Mouse (Mus musculus): Measurements from ENCODE around the gene Zfp651. TPM values are rescaled to one million over a fixed set of nuclear protein-coding genes. Genes with fewer than 3 reads are reported as not detected.

The Zfp651 gene
- polyA plus RNA-seq, 1 experiment from 2014 or later, result 14.9 TPM

- H3K4me1 ChIP-seq (replicated peaks), result peaks cover 10% of the 10 kb centered on the region; the same call in 1 of the 2 replicates
- H3K27ac ChIP-seq (ENCODE audit: poor library complexity, severe bottlenecking), result no peak overlapping the region
- no peak for ATAC-seq (ENCODE audit: insufficient number of reproducible peaks, low FRiP score)
- 79% methylated on average over 8 of the region's 8 CpGs for WGBS
- no peaks in the 10 kb centered on the region for H3K9me3 ChIP-seq (replicated peaks)
- no peak overlapping the region for H3K4me3 ChIP-seq
- H3K4me2 ChIP-seq, result no peak overlapping the region
- no peak overlapping the region for H3K9ac ChIP-seq
- peaks cover 81% of the 10 kb centered on the region for H3K36me3 ChIP-seq
- no peaks in the 10 kb centered on the region for H3K27me3 ChIP-seq (replicated peaks)
Observed at GRCm38 (mm10) chr9:121744051-121744450, 15.1 kb upstream of the Zfp651 start.

GRCm38 (mm10) chr9:121752774-121753173, 6.4 kb upstream of the Zfp651 start:
- no peak for ATAC-seq (ENCODE audit: insufficient number of reproducible peaks, low FRiP score)
- no peak overlapping the region for H3K4me3 ChIP-seq
- H3K9ac ChIP-seq, result no peak overlapping the region
- H3K9me3 ChIP-seq (replicated peaks), result no peaks in the 10 kb centered on the region
- H3K4me1 ChIP-seq (replicated peaks), result peaks cover 11% of the 10 kb centered on the region; the same call in 1 of the 2 replicates
- H3K27ac ChIP-seq (ENCODE audit: poor library complexity, severe bottlenecking), result no peak overlapping the region
- H3K36me3 ChIP-seq, result peaks cover 82% of the 10 kb centered on the region
- H3K27me3 ChIP-seq (replicated peaks), result no peaks in the 10 kb centered on the region
- H3K4me2 ChIP-seq, result no peak overlapping the region
- WGBS, result 95% methylated on average over 9 of the region's 9 CpGs

DNA sequence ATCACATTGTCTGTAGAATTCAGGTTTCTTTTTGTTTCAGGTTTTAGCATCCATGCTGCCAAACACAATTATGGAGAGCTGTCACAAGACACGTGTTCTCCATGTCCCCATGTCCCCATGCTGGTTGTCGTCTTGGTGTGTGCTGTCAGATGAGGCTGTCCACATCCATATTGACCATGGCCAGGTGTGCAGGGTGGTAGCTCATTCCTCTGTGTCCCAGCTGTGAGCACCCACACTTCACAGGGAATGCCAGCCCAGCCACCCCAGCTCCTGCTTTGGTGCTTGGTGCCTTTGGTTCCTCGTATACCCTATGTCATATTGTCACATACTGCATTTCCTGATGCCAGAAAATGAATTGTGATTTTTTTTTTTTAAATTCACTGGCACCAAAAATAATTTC, 4.5 kb upstream of the Zfp651 start:
- Histone ChIP-seq H3K36me3 (peaks cover 63% of the 10 kb centered on the region), H3K4me1 (replicated peaks) (peaks cover 16% of the 10 kb centered on the region), H3K4me2 (no peak overlapping the region), H3K27ac (ENCODE audit: poor library complexity, severe bottlenecking) (no peak overlapping the region), H3K27me3 (replicated peaks) (no peaks in the 10 kb centered on the region), H3K9me3 (replicated peaks) (no peaks in the 10 kb centered on the region), H3K4me3 (no peak overlapping the region), H3K9ac (no peak overlapping the region)
- ATAC-seq (ENCODE audit: insufficient number of reproducible peaks, low FRiP score), result no peak
- 93% methylated on average over 3 of the region's 3 CpGs for WGBS

DNA sequence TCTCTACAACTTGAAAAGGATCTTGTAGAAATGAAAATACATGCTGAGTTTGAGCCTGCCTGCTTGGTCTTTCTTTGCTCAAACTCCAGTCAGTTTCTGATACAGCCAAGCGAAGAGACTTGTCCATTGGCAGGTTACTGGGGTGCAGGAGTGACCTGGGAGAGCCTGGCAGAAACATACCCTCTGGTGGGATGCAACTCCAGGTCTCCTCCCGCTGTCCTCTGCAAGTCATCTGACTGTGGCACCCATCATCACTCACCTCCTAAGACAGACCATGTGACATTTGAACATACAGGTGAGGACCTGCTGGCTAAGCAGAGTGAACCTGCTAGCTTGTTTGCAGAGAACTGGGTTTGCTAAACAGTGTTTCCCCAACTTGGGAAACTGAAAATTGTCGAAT, 2.3 kb upstream of the Zfp651 start:
- Histone ChIP-seq H3K4me2 (no peak overlapping the region), H3K9ac (no peak overlapping the region), H3K27me3 (replicated peaks) (no peaks in the 10 kb centered on the region), H3K4me1 (replicated peaks) (peaks cover 30% of the 10 kb centered on the region), H3K9me3 (replicated peaks) (no peaks in the 10 kb centered on the region), H3K4me3 (no peak overlapping the region), H3K36me3 (peaks cover 42% of the 10 kb centered on the region), H3K27ac (ENCODE audit: poor library complexity, severe bottlenecking) (no peak overlapping the region)
- WGBS, result 79% methylated on average over 3 of the region's 3 CpGs
- no peak for ATAC-seq (ENCODE audit: insufficient number of reproducible peaks, low FRiP score)

- Histone ChIP-seq H3K9me3 (replicated peaks) (no peaks in the 10 kb centered on the region), H3K36me3 (peaks cover 38% of the 10 kb centered on the region), H3K9ac (no peak overlapping the region), H3K4me2 (no peak overlapping the region), H3K27ac (ENCODE audit: poor library complexity, severe bottlenecking) (no peak overlapping the region), H3K4me1 (replicated peaks) (peaks cover 35% of the 10 kb centered on the region), H3K4me3 (no peak overlapping the region), H3K27me3 (replicated peaks) (no peaks in the 10 kb centered on the region)
- ATAC-seq (ENCODE audit: insufficient number of reproducible peaks, low FRiP score), result no peak
- 72% methylated on average over 3 of the region's 3 CpGs for WGBS
Observed at GRCm38 (mm10) chr9:121757432-121757831, 1.7 kb upstream of the Zfp651 start.

DNA sequence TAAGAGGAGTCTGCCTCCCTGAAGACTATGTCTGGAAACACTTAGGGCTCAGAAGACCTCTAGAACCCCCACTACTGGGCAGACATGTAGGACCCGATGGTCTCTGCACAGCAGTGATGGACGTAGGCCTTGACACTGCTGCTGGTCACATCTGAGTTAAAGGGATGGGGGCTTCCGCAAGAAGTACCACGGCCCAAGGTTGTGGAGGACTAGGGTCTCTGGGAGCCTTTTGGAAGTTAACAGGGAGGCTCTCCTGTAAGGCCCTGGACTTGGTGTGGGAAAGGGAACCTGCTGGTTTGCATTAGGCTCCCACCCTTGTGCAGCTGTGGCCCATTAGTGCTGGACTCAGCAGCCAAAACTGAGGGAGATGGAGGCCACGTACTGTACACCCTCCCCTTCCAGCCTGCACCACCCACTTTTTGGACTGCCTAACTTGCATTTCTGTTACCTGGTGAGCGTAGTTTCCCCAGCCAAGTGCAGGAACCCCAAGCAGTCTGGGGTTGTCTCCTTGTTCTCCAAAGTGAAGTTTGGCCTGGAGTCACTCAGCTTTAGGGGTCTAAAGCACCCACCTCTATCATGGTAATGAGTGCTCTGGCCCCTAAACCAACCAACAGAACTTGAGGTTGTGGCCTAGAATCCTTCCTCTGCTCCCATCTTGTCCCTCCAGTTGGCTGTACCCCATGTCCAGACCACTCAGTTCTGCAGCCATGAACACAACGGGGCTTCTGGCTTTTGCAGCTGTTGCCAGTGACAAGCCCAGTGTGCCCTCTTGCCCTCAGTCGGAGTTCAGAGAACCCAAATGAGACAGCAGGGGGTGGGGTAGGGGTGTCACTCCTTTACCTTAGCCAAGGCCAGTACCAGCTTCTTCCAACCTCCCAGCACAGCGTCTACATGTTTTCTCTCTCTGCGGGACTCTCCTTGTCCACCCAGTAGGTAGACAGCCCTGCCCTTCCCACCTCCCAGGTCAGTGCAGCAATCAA, 1.0 kb upstream of the Zfp651 start:
- Histone ChIP-seq H3K9me3 (replicated peaks) (no peaks in the 10 kb centered on the region), H3K9ac (peak overlapping the region; percentile 94), H3K27me3 (replicated peaks) (no peaks in the 10 kb centered on the region), H3K4me1 (replicated peaks) (peaks cover 35% of the 10 kb centered on the region), H3K27ac (ENCODE audit: poor library complexity, severe bottlenecking) (peak overlapping the region; percentile 95; the same call in 1 of the 2 replicates), H3K36me3 (peaks cover 39% of the 10 kb centered on the region), H3K4me2 (peak overlapping the region; percentile 85), H3K4me3 (peak overlapping the region; percentile 85)
- 52% methylated on average over 10 of the region's 10 CpGs for WGBS
- no peak for ATAC-seq (ENCODE audit: insufficient number of reproducible peaks, low FRiP score)

DNA sequence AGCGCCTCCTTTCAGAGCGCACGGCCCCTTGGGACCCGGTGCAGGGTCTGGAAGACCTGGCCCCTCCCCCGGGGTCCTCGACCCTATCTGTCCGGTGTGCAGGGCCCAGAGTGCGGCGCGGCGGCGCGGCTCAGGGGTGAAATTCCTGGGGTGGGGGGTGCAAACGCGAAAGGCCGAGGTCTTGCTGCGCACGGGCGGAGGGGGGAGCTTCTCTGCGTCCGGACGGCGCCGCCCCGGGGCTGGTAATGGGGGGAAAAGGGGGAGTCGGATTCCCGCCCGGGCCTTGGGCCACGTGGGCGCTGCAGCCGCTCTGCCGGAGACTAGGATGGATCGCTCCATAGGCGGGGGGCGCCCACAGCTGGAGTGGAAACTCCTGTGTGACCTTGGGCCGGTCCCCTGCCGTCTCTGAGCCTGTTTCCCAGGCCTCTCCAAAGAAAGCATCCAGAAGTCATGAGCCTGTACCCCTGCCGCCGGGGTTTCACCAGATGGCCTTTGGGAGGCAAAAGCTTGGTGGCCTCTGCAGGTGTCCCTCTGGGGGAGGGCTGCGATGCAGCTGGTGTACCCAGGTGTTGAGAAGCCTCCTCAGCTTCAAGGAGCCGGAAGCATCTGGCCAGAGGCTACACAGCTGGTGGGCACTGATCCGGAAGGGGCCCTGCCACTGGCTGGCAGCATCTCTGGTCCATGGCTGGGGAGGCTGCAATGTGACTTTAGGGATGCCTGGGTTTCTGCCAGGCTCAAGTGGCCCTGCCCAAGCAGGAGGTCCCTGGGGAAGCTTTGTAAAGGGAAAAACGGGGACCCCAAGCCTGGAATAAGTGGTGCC, 1.4 kb downstream of the Zfp651 start:
- ATAC-seq (ENCODE audit: insufficient number of reproducible peaks, low FRiP score), result peak; percentile 74
- WGBS, result 2% methylated on average over 40 of the region's 43 CpGs
- H3K36me3 ChIP-seq, result peaks cover 45% of the 10 kb centered on the region

GRCm38 (mm10) chr9:121761091-121761665, 2.0 kb downstream of the Zfp651 start:
- Histone ChIP-seq H3K9ac (peak overlapping the region; percentile 94), H3K36me3 (peaks cover 45% of the 10 kb centered on the region), H3K27ac (ENCODE audit: poor library complexity, severe bottlenecking) (peak overlapping the region; percentile 95; the same call in 1 of the 2 replicates)

More for the DNA sequence above, 1.4 kb downstream of the Zfp651 start:
- Histone ChIP-seq H3K27me3 (replicated peaks) (no peaks in the 10 kb centered on the region), H3K4me1 (replicated peaks) (peaks cover 35% of the 10 kb centered on the region), H3K9ac (peak overlapping the region; percentile 94), H3K4me2 (peak overlapping the region; percentile 85), H3K9me3 (replicated peaks) (no peaks in the 10 kb centered on the region), H3K27ac (ENCODE audit: poor library complexity, severe bottlenecking) (peak overlapping the region; percentile 95), H3K4me3 (peak overlapping the region; percentile 85)

GRCm38 (mm10) chr9:121761787-121762186, 2.7 kb downstream of the Zfp651 start:
- ATAC-seq (ENCODE audit: insufficient number of reproducible peaks, low FRiP score), result no peak
- H3K4me3 ChIP-seq, result no peak overlapping the region
- no peaks in the 10 kb centered on the region for H3K27me3 ChIP-seq (replicated peaks)
- WGBS, result 70% methylated on average over 8 of the region's 8 CpGs
- H3K4me2 ChIP-seq, result no peak overlapping the region
- H3K4me1 ChIP-seq (replicated peaks), result peaks cover 35% of the 10 kb centered on the region
- H3K36me3 ChIP-seq, result peaks cover 47% of the 10 kb centered on the region
- H3K9me3 ChIP-seq (replicated peaks), result no peaks in the 10 kb centered on the region
- H3K27ac ChIP-seq (ENCODE audit: poor library complexity, severe bottlenecking), result no peak overlapping the region
- H3K9ac ChIP-seq, result peak overlapping the region; percentile 44

More at GRCm38 (mm10) chr9:121761091-121761665, 2.0 kb downstream of the Zfp651 start:
- Histone ChIP-seq H3K4me2 (peak overlapping the region; percentile 85), H3K4me1 (replicated peaks) (peaks cover 35% of the 10 kb centered on the region), H3K9me3 (replicated peaks) (no peaks in the 10 kb centered on the region), H3K4me3 (peak overlapping the region; percentile 85), H3K27me3 (replicated peaks) (no peaks in the 10 kb centered on the region)
- WGBS, result 63% methylated on average over 10 of the region's 10 CpGs
- ATAC-seq (ENCODE audit: insufficient number of reproducible peaks, low FRiP score), result no peak

DNA sequence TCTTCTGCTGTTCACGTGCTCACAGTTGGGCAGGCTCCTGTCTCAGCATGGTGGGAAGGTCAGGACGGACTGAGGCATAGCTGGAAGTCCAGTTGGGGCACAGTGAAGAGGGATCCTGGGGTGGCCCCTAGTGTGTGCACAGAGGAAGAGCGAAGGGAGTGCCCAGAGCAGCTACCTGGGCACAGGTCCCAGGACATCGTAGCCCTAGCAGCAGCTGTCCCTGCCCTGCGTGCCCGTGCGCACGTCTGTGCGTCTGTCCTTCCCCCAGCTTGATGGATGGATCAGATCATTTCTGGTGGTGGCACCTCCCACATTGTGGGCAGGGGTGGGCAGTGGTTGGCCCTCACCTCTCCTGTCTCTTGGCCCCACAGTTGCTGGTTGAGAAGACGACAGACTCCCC, 3.1 kb downstream of the Zfp651 start:
- Histone ChIP-seq H3K4me2 (no peak overlapping the region), H3K9me3 (replicated peaks) (no peaks in the 10 kb centered on the region), H3K27me3 (replicated peaks) (no peaks in the 10 kb centered on the region), H3K4me1 (replicated peaks) (peaks cover 35% of the 10 kb centered on the region), H3K36me3 (peaks cover 49% of the 10 kb centered on the region), H3K27ac (ENCODE audit: poor library complexity, severe bottlenecking) (no peak overlapping the region), H3K4me3 (no peak overlapping the region), H3K9ac (peak overlapping the region; percentile 44; the same call in 1 of the 2 replicates)
- ATAC-seq (ENCODE audit: insufficient number of reproducible peaks, low FRiP score), result no peak
- 81% methylated on average over 10 of the region's 10 CpGs for WGBS
